Mouse (Mus musculus): ENCODE results near the gene Tmem253. TPM values are rescaled to one million over a fixed set of nuclear protein-coding genes. Genes with fewer than 3 reads are reported as not detected.

The Tmem253 gene
- polyA plus RNA-seq, 1 experiment from 2014 or later: 0.44 TPM

GRCm38 (mm10) chr14:52009361-52009760 lies 6.1 kb upstream of the Tmem253 start:
- Histone ChIP-seq H3K27me3 (no peaks in the 10 kb centered on the region), H3K9ac (peak overlapping the region; percentile 59), H3K4me2 (peak overlapping the region; percentile 49), H3K36me3 (peaks cover 46% of the 10 kb centered on the region), H3K9me3 (no peaks in the 10 kb centered on the region), H3K27ac (no peak overlapping the region), H3K4me3 (peak overlapping the region; percentile 11; the same call in 1 of the 2 replicates), H3K4me1 (peaks cover 46% of the 10 kb centered on the region)
- ATAC-seq (ENCODE audit: insufficient number of reproducible peaks, insufficient read depth, low FRiP score, low TSS enrichment, low read depth): no peak
- 46% methylated on average over 26 of the region's 26 CpGs for WGBS

GRCm38 (mm10) chr14:52009841-52010240 lies 5.6 kb upstream of the Tmem253 start:
- Histone ChIP-seq H3K27ac (peak overlapping the region; percentile 81; the same call in 1 of the 2 replicates), H3K9ac (peak overlapping the region; percentile 62; the same call in 1 of the 2 replicates)
- ATAC-seq (ENCODE audit: insufficient number of reproducible peaks, insufficient read depth, low FRiP score, low TSS enrichment, low read depth): no peak

GRCm38 (mm10) chr14:52010446-52011111 lies 4.9 kb upstream of the Tmem253 start:
- 3% methylated on average over 9 of the region's 9 CpGs for WGBS
- H3K36me3 ChIP-seq: peaks cover 34% of the 10 kb centered on the region
- peak overlapping the region; percentile 62 for H3K9ac ChIP-seq
- ATAC-seq (ENCODE audit: insufficient number of reproducible peaks, insufficient read depth, low FRiP score, low TSS enrichment, low read depth): peak; percentile 27; the same call in 1 of the 2 replicates
- peak overlapping the region; percentile 81 for H3K27ac ChIP-seq
- peak overlapping the region; percentile 56 for H3K4me2 ChIP-seq
- no peaks in the 10 kb centered on the region for H3K9me3 ChIP-seq
- peaks cover 53% of the 10 kb centered on the region for H3K4me1 ChIP-seq
- H3K27me3 ChIP-seq: no peaks in the 10 kb centered on the region
- peak overlapping the region; percentile 27 for H3K4me3 ChIP-seq

More at GRCm38 (mm10) chr14:52009841-52010240, 5.6 kb upstream of the Tmem253 start:
- Histone ChIP-seq H3K9me3 (no peaks in the 10 kb centered on the region), H3K4me3 (peak overlapping the region; percentile 27), H3K4me1 (peaks cover 46% of the 10 kb centered on the region), H3K36me3 (peaks cover 41% of the 10 kb centered on the region), H3K27me3 (no peaks in the 10 kb centered on the region), H3K4me2 (peak overlapping the region; percentile 56)
- WGBS: 57% methylated on average over 6 of the region's 6 CpGs

- H3K9me3 ChIP-seq: no peaks in the 10 kb centered on the region
- H3K4me1 ChIP-seq: peaks cover 61% of the 10 kb centered on the region
Observed at GRCm38 (mm10) chr14:52011683-52012082, 3.8 kb upstream of the Tmem253 start.

GRCm38 (mm10) chr14:52012085-52012484 lies 3.4 kb upstream of the Tmem253 start:
- H3K9ac ChIP-seq: no peak overlapping the region
- H3K27me3 ChIP-seq: no peaks in the 10 kb centered on the region
- H3K4me1 ChIP-seq: peaks cover 61% of the 10 kb centered on the region
- H3K9me3 ChIP-seq: no peaks in the 10 kb centered on the region
- WGBS: 67% methylated on average over 4 of the region's 4 CpGs
- no peak overlapping the region for H3K27ac ChIP-seq
- no peak overlapping the region for H3K4me2 ChIP-seq
- H3K4me3 ChIP-seq: no peak overlapping the region
- H3K36me3 ChIP-seq: peaks cover 19% of the 10 kb centered on the region
- ATAC-seq (ENCODE audit: insufficient number of reproducible peaks, insufficient read depth, low FRiP score, low TSS enrichment, low read depth): no peak

More at GRCm38 (mm10) chr14:52011683-52012082, 3.8 kb upstream of the Tmem253 start:
- no peak overlapping the region for H3K4me3 ChIP-seq
- peaks cover 23% of the 10 kb centered on the region for H3K36me3 ChIP-seq
- no peak for ATAC-seq (ENCODE audit: insufficient number of reproducible peaks, insufficient read depth, low FRiP score, low TSS enrichment, low read depth)
- no peaks in the 10 kb centered on the region for H3K27me3 ChIP-seq
- 0 out of 2 replicates have a peak overlapping the region, but pooled peaks have one; percentile 81 for H3K27ac ChIP-seq
- H3K4me2 ChIP-seq: no peak overlapping the region
- no peak overlapping the region for H3K9ac ChIP-seq
- 51% methylated on average over 1 of the region's 1 CpGs for WGBS

- Histone ChIP-seq H3K9ac (no peak overlapping the region), H3K36me3 (peaks cover 15% of the 10 kb centered on the region), H3K4me1 (peaks cover 61% of the 10 kb centered on the region), H3K27me3 (no peaks in the 10 kb centered on the region), H3K4me3 (no peak overlapping the region), H3K4me2 (peak overlapping the region; percentile 64; the same call in 1 of the 2 replicates), H3K27ac (no peak overlapping the region), H3K9me3 (no peaks in the 10 kb centered on the region)
- no peak for ATAC-seq (ENCODE audit: insufficient number of reproducible peaks, insufficient read depth, low FRiP score, low TSS enrichment, low read depth)
- WGBS: 68% methylated on average over 5 of the region's 5 CpGs
Observed at GRCm38 (mm10) chr14:52012553-52012952, 2.9 kb upstream of the Tmem253 start.

- H3K36me3 ChIP-seq: peaks cover 13% of the 10 kb centered on the region
- no peak for ATAC-seq (ENCODE audit: insufficient number of reproducible peaks, insufficient read depth, low FRiP score, low TSS enrichment, low read depth)
- peak overlapping the region; percentile 92 for H3K27ac ChIP-seq
- peak overlapping the region; percentile 80 for H3K9ac ChIP-seq
- peak overlapping the region; percentile 61 for H3K4me3 ChIP-seq
- H3K4me1 ChIP-seq: peaks cover 61% of the 10 kb centered on the region
- WGBS: 41% methylated on average over 8 of the region's 8 CpGs
- no peaks in the 10 kb centered on the region for H3K9me3 ChIP-seq
- H3K4me2 ChIP-seq: peak overlapping the region; percentile 64
- no peaks in the 10 kb centered on the region for H3K27me3 ChIP-seq
Observed at GRCm38 (mm10) chr14:52013021-52013610, 2.3 kb upstream of the Tmem253 start.

- peak; percentile 40; the same call in 1 of the 2 replicates for ATAC-seq (ENCODE audit: insufficient number of reproducible peaks, insufficient read depth, low FRiP score, low TSS enrichment, low read depth)
- peak overlapping the region; percentile 80 for H3K9ac ChIP-seq
- H3K9me3 ChIP-seq: no peaks in the 10 kb centered on the region
- under 1% methylated on average over 22 of the region's 24 CpGs for WGBS
- H3K4me3 ChIP-seq: peak overlapping the region; percentile 61
- H3K36me3 ChIP-seq: peaks cover 7% of the 10 kb centered on the region
- H3K27ac ChIP-seq: peak overlapping the region; percentile 92
- H3K27me3 ChIP-seq: no peaks in the 10 kb centered on the region
- H3K4me1 ChIP-seq: peaks cover 63% of the 10 kb centered on the region
- peak overlapping the region; percentile 64 for H3K4me2 ChIP-seq
Observed at GRCm38 (mm10) chr14:52013771-52014219, 1.7 kb upstream of the Tmem253 start.

GRCm38 (mm10) chr14:52014271-52014760 lies 1.1 kb upstream of the Tmem253 start:
- no peaks in the 10 kb centered on the region for H3K9me3 ChIP-seq
- peak overlapping the region; percentile 64 for H3K4me2 ChIP-seq
- H3K36me3 ChIP-seq: peaks cover 2% of the 10 kb centered on the region
- peaks cover 63% of the 10 kb centered on the region for H3K4me1 ChIP-seq
- peak; percentile 43; the same call in 1 of the 2 replicates for ATAC-seq (ENCODE audit: insufficient number of reproducible peaks, insufficient read depth, low FRiP score, low TSS enrichment, low read depth)
- peak overlapping the region; percentile 61 for H3K4me3 ChIP-seq
- H3K27ac ChIP-seq: peak overlapping the region; percentile 92
- H3K27me3 ChIP-seq: no peaks in the 10 kb centered on the region
- H3K9ac ChIP-seq: peak overlapping the region; percentile 80
- WGBS: under 1% methylated on average over 27 of the region's 80 CpGs

- peak; percentile 10; the same call in 1 of the 2 replicates for ATAC-seq (ENCODE audit: insufficient number of reproducible peaks, insufficient read depth, low FRiP score, low TSS enrichment, low read depth)
- Histone ChIP-seq H3K4me2 (peak overlapping the region; percentile 64), H3K27me3 (no peaks in the 10 kb centered on the region), H3K36me3 (no peaks in the 10 kb centered on the region), H3K4me3 (peak overlapping the region; percentile 61), H3K9ac (peak overlapping the region; percentile 80), H3K4me1 (peaks cover 58% of the 10 kb centered on the region), H3K9me3 (no peaks in the 10 kb centered on the region), H3K27ac (peak overlapping the region; percentile 92)
- WGBS: under 1% methylated on average over 18 of the region's 28 CpGs
Observed at GRCm38 (mm10) chr14:52014761-52015311, 622 bp upstream of the Tmem253 start.
